Mouse (Mus musculus): ENCODE data around the gene Dnajc4.

The Dnajc4 gene

DNA sequence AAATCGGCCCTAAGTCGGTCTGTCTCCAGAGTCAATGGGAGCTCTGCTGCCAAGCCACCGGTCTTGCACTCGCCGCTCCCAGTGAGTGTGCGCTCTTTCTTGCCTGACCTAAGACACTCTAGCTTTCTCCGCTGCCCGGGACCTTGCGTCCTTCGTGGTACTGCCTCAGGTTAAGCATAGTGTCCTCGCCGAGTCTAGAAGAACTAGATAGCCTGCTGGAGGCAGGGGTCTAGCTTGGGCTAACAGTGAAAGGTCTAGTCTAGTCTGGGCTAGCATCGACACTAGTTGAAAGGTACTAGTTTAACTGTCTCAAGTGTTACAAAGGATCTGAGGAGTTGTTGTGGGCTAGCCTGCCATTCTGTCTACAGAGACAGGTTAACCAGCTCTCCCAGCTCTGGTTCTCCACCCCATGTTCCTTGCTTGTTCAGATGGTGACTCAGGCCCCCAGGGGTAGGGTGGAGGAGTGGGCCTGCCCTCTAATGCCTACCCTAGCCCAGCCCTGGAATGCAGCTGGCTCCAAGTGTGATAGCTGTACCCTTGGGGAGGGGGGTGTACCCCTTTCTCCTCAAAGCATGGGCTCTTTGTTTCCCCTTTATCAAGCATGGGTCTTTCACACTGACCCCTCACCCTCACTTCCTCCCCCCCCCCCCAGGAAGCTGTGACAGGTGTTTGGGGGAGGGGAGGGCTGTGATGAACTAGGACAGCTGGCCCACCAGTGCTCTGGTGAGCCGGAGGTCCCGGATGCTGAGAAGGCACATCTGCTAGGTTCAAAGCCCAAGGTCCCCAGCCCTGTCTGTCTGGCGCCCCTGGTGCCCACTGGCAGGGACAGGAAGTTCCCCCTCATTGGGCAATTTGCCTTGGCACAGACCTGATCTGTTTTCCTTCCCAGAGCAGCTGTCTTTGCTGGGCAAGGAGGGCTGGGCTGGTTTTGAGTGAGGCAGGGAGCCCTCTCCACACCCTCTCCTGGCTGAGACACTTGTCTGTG lies 16.5 kb downstream of the Dnajc4 start, which contains the start of gene Plcb3:
TSS of gene Plcb3 (minus strand) at position 934 of the 985 bp plus-strand sequence.
- peak; percentile 83 for DNase-seq (ENCODE audit: low read depth, low spot score)

DNA sequence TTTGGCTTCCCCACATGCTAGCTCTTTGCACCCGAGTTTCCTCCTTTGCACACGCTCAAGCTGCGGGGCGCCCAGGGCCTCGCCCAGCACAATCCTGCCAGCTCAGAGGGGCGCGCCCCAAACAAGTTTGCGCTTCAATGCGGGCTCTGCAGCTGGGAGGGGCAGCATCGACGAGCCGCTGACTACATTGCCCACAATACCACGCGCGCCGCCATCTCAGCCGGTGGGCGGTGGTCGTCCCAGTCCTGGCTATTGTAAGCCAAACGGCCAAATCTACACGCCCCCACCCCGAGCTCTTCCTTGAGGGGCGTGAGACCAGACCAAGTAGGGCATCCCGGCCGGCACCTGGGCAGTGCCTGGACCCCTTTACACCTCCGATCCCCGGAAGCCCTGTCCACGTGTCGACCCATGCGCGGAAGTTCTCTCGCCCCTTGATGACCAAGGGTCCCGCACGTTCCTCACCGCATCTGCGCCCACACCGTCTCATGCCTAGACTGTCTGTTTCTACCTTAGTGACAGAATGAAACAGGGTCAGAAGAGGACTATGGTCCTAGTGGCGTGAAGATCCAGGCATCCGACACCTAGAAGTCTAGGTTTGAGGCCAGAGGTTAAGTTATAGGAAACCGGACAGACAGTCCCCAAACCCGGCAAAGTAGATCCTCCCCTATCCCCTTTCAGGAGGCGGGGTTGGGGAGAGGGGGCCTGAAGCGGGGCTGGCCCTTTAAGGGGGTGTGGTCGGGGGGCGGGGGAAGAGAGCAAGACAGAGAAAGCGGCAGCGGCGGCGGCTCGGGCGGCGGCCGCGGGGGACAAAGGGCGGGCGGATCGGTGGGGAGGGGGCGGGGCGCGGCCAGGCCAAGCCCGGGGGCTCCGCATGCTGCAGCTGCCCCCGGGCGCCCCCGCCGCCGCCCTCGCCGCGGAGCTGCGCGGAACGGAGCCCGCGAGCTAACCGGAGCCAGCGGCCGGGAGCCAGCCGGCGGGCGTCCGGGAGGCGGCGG lies 17.9 kb downstream of the Dnajc4 start, which contains the start of gene Ppp1r14b:
TSS of gene Ppp1r14b (plus strand) at position 758 of the 995 bp plus-strand sequence.
- DNase-seq (ENCODE audit: low read depth, low spot score) = peak; percentile 95

DNA sequence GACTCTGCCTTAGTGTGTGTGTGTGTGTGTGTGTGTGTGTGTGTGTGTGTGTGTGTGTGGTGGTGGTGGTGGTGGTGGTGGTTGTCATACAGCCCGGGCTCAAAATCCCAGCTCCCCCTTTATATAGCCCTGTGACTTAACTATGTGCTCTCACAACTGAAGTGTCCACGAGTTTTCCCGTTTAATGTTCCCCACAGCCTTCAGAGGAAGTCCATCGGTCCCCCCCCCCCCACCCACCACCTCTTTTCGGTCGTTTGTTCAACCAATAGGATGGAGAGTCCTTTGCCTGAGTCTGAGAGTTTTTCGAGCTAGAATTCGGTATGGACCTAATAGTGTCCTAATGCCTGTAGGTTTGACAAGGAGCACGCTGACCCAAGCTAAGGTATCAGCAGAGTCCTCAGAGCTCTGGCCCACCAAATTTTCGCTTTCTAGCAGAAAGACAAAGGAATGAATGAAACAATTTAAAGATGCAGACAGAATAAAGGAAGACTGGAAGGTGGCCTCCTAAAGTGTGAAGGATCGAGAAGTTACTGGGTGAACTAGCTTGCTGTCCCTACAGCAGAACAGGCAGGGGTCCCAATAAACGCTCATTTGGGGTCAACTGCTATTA lies 18.7 kb downstream of the Dnajc4 start:
- no peak for DNase-seq (ENCODE audit: low read depth, low spot score)

- no peak for DNase-seq (ENCODE audit: low read depth, low spot score)
These were observed 20.0 kb downstream of the Dnajc4 start for GRCm38 (mm10) chr19:6972247-6972917.

- peak; percentile 25 for DNase-seq (ENCODE audit: low read depth, low spot score)
These were observed 20.7 kb downstream of the Dnajc4 start for GRCm38 (mm10) chr19:6971644-6972043.

GRCm38 (mm10) chr19:6970460-6971085 lies 21.8 kb downstream of the Dnajc4 start:
- peak; percentile 43 for DNase-seq (ENCODE audit: low read depth, low spot score)

DNA sequence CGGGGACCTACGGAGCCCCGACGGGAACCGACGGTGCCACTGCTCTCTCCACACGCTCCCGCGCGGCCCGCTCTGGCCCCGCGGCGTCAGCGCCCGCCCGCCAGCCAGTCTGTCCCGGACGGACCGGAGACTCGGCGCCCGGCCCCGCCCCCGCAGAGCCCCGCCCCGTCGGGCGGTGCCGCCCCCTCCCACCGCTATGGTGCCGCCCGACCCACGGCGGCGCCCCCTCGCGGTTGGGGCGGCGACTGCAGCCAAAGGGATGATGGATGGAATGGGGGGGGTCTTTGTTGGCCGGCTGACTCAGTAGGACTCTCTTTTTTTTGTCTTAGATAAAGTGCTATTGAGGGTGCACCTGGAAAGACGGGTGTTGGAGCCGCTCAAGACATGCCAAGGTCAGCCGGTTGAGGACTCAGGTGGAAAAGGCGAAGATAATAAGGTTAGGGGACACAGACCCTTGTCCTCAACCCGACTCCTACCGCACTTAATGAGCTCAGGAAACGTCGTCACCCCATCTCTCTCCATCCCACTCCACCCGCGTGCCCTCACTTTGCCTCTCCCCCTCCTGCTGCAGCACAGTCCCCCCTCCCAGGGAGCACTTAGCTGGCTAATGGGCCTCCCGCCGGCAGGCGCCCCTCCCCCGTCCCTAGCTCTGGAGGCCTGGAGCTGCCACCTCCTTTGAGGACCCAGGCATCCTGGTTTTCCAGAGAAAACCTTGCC lies 22.5 kb downstream of the Dnajc4 start:
- DNase-seq (ENCODE audit: low read depth, low spot score) = peak; percentile 67

DNA sequence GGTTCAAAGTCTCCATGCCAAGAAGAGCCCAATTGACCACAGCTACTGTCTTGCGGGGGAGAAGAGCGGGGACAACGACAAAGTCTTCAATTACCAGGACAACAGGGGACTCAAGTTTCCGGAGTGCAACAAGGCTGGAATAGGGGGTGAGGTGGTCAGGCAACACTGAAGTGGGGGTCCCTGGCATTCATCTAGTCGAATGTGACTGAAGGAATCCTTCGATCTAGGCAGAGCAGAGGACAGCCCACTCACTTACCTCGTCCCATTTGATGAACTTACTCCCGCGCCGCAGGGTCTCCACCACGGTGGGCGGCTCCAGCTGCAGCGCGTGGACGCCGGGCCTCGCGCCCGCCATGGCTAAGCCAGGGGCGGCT lies 23.1 kb downstream of the Dnajc4 start:
- peak; percentile 32 for DNase-seq (ENCODE audit: low read depth, low spot score)

DNA sequence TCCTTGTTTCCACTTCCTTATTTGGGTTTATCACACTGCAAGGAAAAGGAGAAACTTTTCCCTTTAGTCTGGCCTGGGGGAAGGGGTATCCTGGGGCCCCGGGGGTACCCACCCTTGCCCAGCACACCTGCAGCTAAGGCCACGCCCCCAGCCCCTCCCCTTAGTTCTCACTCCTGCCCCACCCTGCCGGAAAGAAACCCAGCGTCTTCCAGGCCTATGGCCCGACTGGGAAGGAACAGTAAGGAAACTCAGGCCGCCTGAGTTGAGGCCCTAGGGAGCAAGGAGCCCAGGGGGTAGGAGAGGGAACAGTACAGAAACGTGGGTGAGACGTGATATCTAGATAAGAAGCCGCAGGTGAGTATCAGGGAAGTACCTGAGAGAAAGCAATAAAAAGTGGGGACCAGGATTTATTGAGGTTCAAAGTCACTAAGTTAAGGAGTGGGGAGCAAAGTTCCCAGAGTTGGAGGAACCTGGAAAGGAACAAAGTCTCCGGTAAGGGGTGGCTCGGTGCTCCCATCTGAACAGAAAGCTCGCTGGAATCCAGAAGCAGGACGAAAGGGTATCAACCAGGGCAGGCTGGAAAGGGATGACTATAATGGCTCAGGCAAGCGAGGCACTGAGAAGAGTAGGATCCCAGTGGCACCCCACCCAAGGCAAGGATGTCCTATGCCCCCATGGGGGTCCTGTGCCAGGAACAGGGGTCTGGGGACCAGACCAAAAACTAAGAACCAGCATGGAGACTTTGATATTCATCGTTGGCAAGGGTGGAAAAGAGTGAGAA lies 23.7 kb downstream of the Dnajc4 start:
- peak; percentile 60 for DNase-seq (ENCODE audit: low read depth, low spot score)

- no peak for DNase-seq (ENCODE audit: low read depth, low spot score)
These were observed 35.9 kb downstream of the Dnajc4 start for GRCm38 (mm10) chr19:6956461-6956860.

DNA sequence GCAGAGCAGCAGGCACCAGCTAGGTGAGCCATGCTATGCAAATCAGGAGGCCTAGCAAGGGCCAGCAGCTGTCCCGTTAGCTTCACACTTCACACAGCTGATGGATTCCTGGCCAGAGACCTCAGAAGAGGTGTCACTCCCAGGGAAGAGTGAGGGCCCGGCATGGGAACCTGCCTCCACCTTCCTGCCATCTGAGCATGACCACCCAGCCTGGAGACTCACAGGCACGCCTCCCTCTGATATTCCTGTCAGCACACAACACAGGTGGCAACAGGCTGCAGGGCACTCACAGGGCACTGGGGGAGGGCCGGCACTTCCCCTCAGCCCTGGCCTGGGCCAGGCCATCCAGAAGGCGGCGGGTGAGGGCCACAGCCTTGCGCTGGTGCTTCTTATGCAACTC lies 36.9 kb downstream of the Dnajc4 start:
- no peak for DNase-seq (ENCODE audit: low read depth, low spot score)

DNA sequence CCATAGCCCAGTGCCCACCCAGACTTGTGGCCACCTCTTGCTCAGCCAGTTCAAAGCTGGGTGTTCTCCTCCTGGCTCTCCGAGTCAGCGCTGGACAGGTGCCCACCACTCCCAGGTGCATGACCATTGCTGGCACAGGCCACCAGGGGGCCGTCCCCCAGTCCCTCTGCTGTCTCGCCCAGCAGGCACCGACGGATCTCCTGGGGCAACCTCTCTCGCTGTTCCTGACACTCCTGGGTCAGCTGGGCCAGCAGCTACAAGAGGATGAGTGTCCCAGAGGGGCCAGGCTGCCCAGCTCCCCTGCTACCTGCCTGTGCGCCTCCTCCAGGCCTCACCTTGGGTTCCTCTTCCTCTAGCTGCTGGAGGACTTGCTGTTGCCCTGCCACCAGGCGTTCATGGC lies 38.3 kb downstream of the Dnajc4 start:
- peak; percentile 63 for DNase-seq (ENCODE audit: low read depth, low spot score)

- DNase-seq (ENCODE audit: low read depth, low spot score) = no peak
These were observed 39.7 kb downstream of the Dnajc4 start for GRCm38 (mm10) chr19:6952712-6953037.

DNA sequence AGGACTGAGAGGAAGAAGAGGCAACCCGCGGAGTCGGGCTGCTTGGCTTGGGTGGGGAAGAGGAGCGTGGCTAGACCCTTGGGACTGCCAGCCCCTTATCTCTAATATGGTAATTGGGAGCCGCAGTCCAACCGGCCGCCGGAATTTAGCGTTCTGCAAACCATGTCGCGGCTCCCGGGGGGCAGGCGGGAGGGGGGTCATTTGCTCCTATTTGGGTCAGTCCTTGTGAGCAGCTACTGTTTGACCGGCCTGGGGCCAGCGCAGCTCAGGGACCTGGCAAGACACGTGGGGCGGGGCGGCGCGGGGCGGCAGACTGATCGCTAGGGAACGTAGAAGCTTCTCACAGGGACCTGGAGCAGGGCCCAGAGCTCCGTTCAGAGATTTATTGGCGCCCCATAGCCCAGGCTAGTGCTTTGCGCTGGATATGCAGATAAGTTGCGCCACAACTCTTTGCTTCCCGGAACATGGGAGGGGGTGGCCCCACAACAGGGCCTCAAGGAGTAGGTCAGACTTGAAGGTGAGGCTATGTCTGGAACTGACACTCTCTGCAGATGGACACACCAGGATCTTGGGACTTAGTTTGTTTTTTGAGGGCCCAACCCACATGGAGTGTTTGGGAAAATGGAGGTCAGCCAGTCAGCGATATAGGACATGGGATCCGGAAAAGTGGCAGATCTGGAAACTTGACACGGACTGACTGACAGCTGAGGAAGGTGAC lies 40.2 kb downstream of the Dnajc4 start:
- peak; percentile 89 for DNase-seq (ENCODE audit: low read depth, low spot score)

DNA sequence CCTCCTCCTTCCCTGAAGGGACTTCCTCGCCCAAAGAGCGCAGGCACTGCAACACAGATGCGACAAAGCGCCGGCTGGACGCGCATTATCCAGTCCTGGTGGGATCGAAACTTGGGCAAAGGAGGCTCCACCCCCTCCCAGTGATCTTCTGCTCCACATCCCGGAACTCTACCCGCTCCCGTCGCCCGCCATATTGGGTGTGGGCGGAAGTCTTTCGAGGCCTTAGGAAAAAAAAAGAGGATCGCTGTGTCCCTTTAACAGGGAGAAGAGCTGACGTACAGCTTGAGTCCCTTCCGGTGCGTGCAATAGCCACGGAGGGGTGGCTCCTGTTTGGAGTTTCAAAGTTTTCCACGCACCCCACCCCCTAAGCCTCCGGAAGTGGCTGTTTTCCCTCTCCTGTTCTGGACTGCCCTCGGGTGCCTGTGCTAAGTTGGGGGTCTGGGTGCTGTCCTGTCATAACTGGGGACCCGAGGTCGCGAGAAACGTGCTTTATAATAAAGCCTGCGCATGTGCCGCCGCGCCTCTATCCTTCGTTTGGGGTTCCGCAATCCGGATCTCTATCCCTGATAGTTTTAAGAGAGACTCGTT lies 40.9 kb downstream of the Dnajc4 start:
- DNase-seq (ENCODE audit: low read depth, low spot score) = peak; percentile 99

- peak; percentile 75 for DNase-seq (ENCODE audit: low read depth, low spot score)
These were observed 41.7 kb downstream of the Dnajc4 start for GRCm38 (mm10) chr19:6950613-6951153.

GRCm38 (mm10) chr19:6949951-6950350 lies 42.4 kb downstream of the Dnajc4 start:
- no peak for DNase-seq (ENCODE audit: low read depth, low spot score)

GRCm38 (mm10) chr19:6949532-6949931 lies 42.8 kb downstream of the Dnajc4 start:
- peak; percentile 29 for DNase-seq (ENCODE audit: low read depth, low spot score)
